Mouse (Mus musculus) cortical plate, adult 2 months (tissue): ENCODE measurements around the gene Atf7ip.

Experiments
- CTCF ChIP-seq: fragments of 200-500 bp; IDR thresholded peaks from 2 replicates; pipeline ENCODE4 v1.5.1; 2011; ENCODE audit warnings: mild to moderate bottlenecking, control low read depth, low read length; ENCODE audit not compliant: insufficient read depth; ENCODE audit errors: extremely low read depth
- POLR2A ChIP-seq: fragments of 200-500 bp; IDR thresholded peaks from 2 replicates; pipeline ENCODE4 v1.6.1; 2011; ENCODE audit warnings: mild to moderate bottlenecking, low read length, control low read depth; ENCODE audit not compliant: insufficient read depth; ENCODE audit errors: extremely low read depth

- TF ChIP-seq POLR2A (no peak), CTCF (no peak)
These were observed 8.2 kb upstream of the Atf7ip start for GRCm38 (mm10) chr6:136497744-136498143.
